In genomic region chr6:57790542-57790941, GRCm38 (mm10) we compare ENCODE assay signal across 30 mouse cellular contexts. TPM values are rescaled to one million over a fixed set of nuclear protein-coding genes. Genes with fewer than 3 reads are reported as not detected.
DNase-seq lines count a peak whose midpoint lies in the region; ATAC-seq and TF ChIP-seq lines count a peak whose summit lies in the region.
"Had no signal": no experiment of that assay in that cellular context is flagged by ENCODE, and none has a peak within 500 bp of the region (broad histone marks: within the 10 kb centered on the region; RNA-seq: fewer than 3 reads in every experiment).

No protein-coding gene starts in this region.

- peaks cover 36% of the 10 kb centered on the region for H3K4me1 ChIP-seq in liver, embryonic 12.5 days
- no peaks in the 10 kb centered on the region for H3K4me1 ChIP-seq in intestine, postnatal 0 days (replicated peaks; ENCODE audit: control insufficient read depth, insufficient read depth, low read length)
- H3K4me1 ChIP-seq: embryonic facial prominence, embryonic 13.5 days; limb, embryonic 10.5 days; midbrain, embryonic 15.5 days; stomach, embryonic 15.5 days had no signal

- no peak for DNase-seq in cerebellum, adult 11 months
- no peak for DNase-seq in liver
- no peak for DNase-seq in gastrocnemius, postnatal 25 days
- DNase-seq: adrenal gland, postnatal 25 days; cerebellum, adult 11-12 months; cerebellum, postnatal 25 days; embryo, embryonic 11 days; gastrocnemius, postnatal 10 days; kidney, adult 2 months; kidney, postnatal 10 days; lung, postnatal 14 days; right cerebral cortex, adult 18-20 months; right cerebral cortex, postnatal 4 days; thymus, postnatal 25 days had no signal

- H3K9ac ChIP-seq in liver, embryonic 12.5 days = no peak overlapping the region
- H3K9ac ChIP-seq in intestine, postnatal 0 days (ENCODE audit: low read depth, low read length) = no peak overlapping the region
- H3K9ac ChIP-seq: embryonic facial prominence, embryonic 13.5 days; heart, embryonic 15.5 days; liver, embryonic 15.5 days; midbrain, embryonic 15.5 days; stomach, embryonic 15.5 days had no signal

- H3K36me3 ChIP-seq in liver, embryonic 12.5 days = peaks cover 24% of the 10 kb centered on the region
- H3K36me3 ChIP-seq in intestine, postnatal 0 days (ENCODE audit: control insufficient read depth, insufficient read depth) = peaks cover 4% of the 10 kb centered on the region; the same call in 1 of the 2 replicates

- peak; percentile 15; the same call in 1 of the 2 replicates for ATAC-seq in cerebellum, adult (ENCODE audit: insufficient number of reproducible peaks, low FRiP score, low TSS enrichment)
- ATAC-seq in liver, embryonic 12.5 days = no peak
- peak; percentile 87 for ATAC-seq in common myeloid progenitor, adult 5-6 weeks (replicated peaks; ENCODE audit: low read depth, poor library complexity, severe bottlenecking)
- ATAC-seq in megakaryocyte progenitor cell, adult 5-6 weeks (replicated peaks; ENCODE audit: poor library complexity) = peak; percentile 90
- ATAC-seq in intestine, postnatal 0 days = no peak
- ATAC-seq: forebrain, embryonic 14.5 days; midbrain, embryonic 15.5 days had no signal

- no peak for TF ChIP-seq CTCF in intestine, postnatal 0 days (IDR thresholded peaks at IDR 0.05; ENCODE audit: low read depth)

- H3K9me3 ChIP-seq in liver, embryonic 12.5 days (replicated peaks) = no peaks in the 10 kb centered on the region
- H3K9me3 ChIP-seq in intestine, postnatal 0 days (ENCODE audit: control insufficient read depth) = no peaks in the 10 kb centered on the region
- H3K9me3 ChIP-seq: embryonic facial prominence, embryonic 13.5 days; heart, embryonic 15.5 days; limb, embryonic 10.5 days; liver, embryonic 15.5 days; midbrain, embryonic 15.5 days; stomach, embryonic 15.5 days had no signal

- no peaks in the 10 kb centered on the region for H3K27me3 ChIP-seq in liver, embryonic 12.5 days (replicated peaks)
- H3K27me3 ChIP-seq in intestine, postnatal 0 days (replicated peaks; ENCODE audit: control insufficient read depth, insufficient read depth, low read length) = no peaks in the 10 kb centered on the region
- H3K27me3 ChIP-seq: embryonic facial prominence, embryonic 13.5 days; heart, embryonic 15.5 days; liver, embryonic 15.5 days; midbrain, embryonic 15.5 days; stomach, embryonic 15.5 days had no signal

- WGBS in liver, embryonic 12.5 days (ENCODE audit: insufficient replicate concordance) = 48% methylated on average over 4 of the region's 4 CpGs
- WGBS in intestine, postnatal 0 days = 88% methylated on average over 4 of the region's 4 CpGs

- H3K4me2 ChIP-seq in liver, embryonic 12.5 days = no peak overlapping the region
- no peak overlapping the region for H3K4me2 ChIP-seq in intestine, postnatal 0 days (replicated peaks; ENCODE audit: low read depth)
- H3K4me2 ChIP-seq: embryonic facial prominence, embryonic 13.5 days; heart, embryonic 15.5 days; liver, embryonic 15.5 days; midbrain, embryonic 15.5 days; stomach, embryonic 15.5 days had no signal

- H3K4me3 ChIP-seq in liver, embryonic 12.5 days = no peak overlapping the region
- H3K4me3 ChIP-seq in intestine, postnatal 0 days (ENCODE audit: low read depth, low read length) = no peak overlapping the region
- H3K4me3 ChIP-seq: embryonic facial prominence, embryonic 13.5 days; erythroblast, embryonic 14.5 days; heart, adult 2 months; heart, embryonic 15.5 days; layer of hippocampus, adult 2 months; limb, embryonic 10.5 days; liver, embryonic 15.5 days; midbrain, embryonic 15.5 days; stomach, embryonic 15.5 days had no signal

- peak overlapping the region; percentile 45; the same call in 1 of the 2 replicates for H3K27ac ChIP-seq in liver, embryonic 12.5 days
- no peak overlapping the region for H3K27ac ChIP-seq in intestine, postnatal 0 days (ENCODE audit: low read depth, low read length)
- H3K27ac ChIP-seq: embryonic facial prominence, embryonic 13.5 days; heart, adult 2 months; heart, embryonic 15.5 days; layer of hippocampus, adult 2 months; limb, embryonic 10.5 days; liver, embryonic 15.5 days; midbrain, embryonic 15.5 days; stomach, embryonic 15.5 days had no signal

RNA-seq across cellular contexts. Expression of gene Vopp1, which starts 34.4 kb away (rescaled TPM):
- 41.1 and 44.4 TPM in 2 replicates for polyA plus RNA-seq in liver, embryonic 12.5 days (2016; fragmentation: Nextera tagmentation; extraction: Ambion mirVana)
- 22.8 and 26.0 TPM in 2 replicates for total RNA-seq in common myeloid progenitor, adult 5-6 weeks (2017)
- 10.0 and 12.0 TPM in 2 replicates for total RNA-seq in megakaryocyte progenitor cell, adult 5-6 weeks (2015)
- total RNA-seq in megakaryocyte progenitor cell, adult 5-6 weeks (2017) = 10.1 and 14.5 TPM in 2 replicates
- 1 to 10 TPM; 5.1 to 7.5 TPM for total RNA-seq in gastrocnemius, postnatal 25 days (2021)
- 11.2 and 11.9 TPM in 2 replicates for polyA plus RNA-seq in intestine, postnatal 0 days (2015; fragmentation: Nextera tagmentation; extraction: Ambion mirVana)

RNA-seq across cellular contexts. Expression of gene Vmn1r21, which starts 59.6 kb away (rescaled TPM):
- not detected in 2 replicates for polyA plus RNA-seq in liver, embryonic 12.5 days (2016; fragmentation: Nextera tagmentation; extraction: Ambion mirVana)
- not detected in 2 replicates for total RNA-seq in common myeloid progenitor, adult 5-6 weeks (2017)
- not detected in 2 replicates for total RNA-seq in megakaryocyte progenitor cell, adult 5-6 weeks (2015)
- total RNA-seq in megakaryocyte progenitor cell, adult 5-6 weeks (2017) = not detected in 2 replicates
- not detected for total RNA-seq in gastrocnemius, postnatal 25 days (2021)
- not detected in 2 replicates for polyA plus RNA-seq in intestine, postnatal 0 days (2015; fragmentation: Nextera tagmentation; extraction: Ambion mirVana)
- total RNA-seq: adrenal gland, postnatal 25 days; gastrocnemius, postnatal 10 days; heart, adult 2 months; layer of hippocampus, adult 2 months; layer of hippocampus, postnatal 25 days had no signal
- polyA plus RNA-seq: embryonic facial prominence, embryonic 13.5 days; erythroblast, embryonic 14.5 days; forebrain, embryonic 14.5 days; heart, adult 2 months; heart, embryonic 15.5 days; kidney, adult 2 months; limb, embryonic 10.5 days; liver, embryonic 15.5 days; midbrain, embryonic 15.5 days; stomach, embryonic 15.5 days had no signal

Comparison
In these comparisons a context has a peak if more than half of its experiments do, and no peak if none do; other contexts are left out.
1. ATAC-seq: peak in cerebellum, adult (single experiment), common myeloid progenitor, adult 5-6 weeks (single experiment) and megakaryocyte progenitor cell, adult 5-6 weeks (single experiment); none in liver, embryonic 12.5 days (single experiment) and intestine, postnatal 0 days (single experiment).